Mouse (Mus musculus) fibroblast of lung, adult 2 months (primary cell): ENCODE data around the gene Ppp2r5d.

ENCODE experiments used
- DNase-seq: peaks from one replicate; pipeline ENCODE4 v3.0.0-alpha.2; 2011; ENCODE audit warnings: low read depth

Gene Ppp2r5d

GRCm38 (mm10) chr17:46704887-46705835 is at the start of gene Ppp2r5d:
Gene Ppp2r5d (minus strand): TSS chr17:46705111.
- DNase-seq: peak; percentile 97

DNA sequence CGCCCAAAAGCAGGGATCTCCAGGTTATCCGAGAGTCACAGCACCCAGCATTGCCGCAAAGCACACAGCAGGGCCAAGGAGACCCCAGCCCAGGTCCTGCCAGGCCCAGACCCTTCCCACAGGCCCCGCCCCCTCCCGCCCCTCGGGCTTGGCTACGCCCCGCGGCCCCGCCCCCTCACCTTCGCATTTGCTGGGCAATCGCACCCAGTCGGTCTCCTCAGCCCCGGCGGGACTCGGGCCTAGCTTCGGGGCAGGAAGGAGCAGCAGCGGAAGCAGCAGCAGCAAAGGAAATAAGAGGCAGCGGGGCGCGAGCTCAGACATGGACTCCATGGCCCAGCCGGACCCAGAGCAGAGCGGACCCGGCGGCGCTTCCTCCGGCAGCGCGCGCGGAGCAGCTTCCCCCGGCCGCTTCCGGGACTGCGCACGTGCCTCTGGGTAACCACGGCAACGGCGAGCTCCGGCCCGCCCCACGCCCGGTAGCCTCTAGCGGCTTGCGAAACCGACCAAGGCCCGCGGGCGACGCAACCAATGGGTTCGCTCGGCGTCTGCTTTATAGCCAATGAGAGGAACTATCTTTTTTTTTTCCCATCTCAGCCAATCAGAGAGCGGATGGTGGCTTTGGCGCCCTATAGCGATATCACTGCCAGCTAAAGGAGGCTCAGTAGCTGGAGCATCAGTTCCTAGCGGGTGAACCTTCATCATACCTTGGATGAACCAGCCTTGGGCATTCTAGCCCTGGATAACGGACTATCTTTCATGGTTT is 47.1 kb upstream of the Ppp2r5d start, which contains the start of gene Cnpy3:
Gene Cnpy3, minus strand, starts transcription at position 421 of the 763 bp plus-strand sequence.
- peak; percentile 95 for DNase-seq

GRCm38 (mm10) chr17:46751056-46751793 is 46.3 kb upstream of the Ppp2r5d start:
- peak; percentile 40 for DNase-seq

- no peak for DNase-seq
Observed at GRCm38 (mm10) chr17:46750580-46750979, 45.7 kb upstream of the Ppp2r5d start.

GRCm38 (mm10) chr17:46749282-46749681 is 44.4 kb upstream of the Ppp2r5d start:
- DNase-seq: no peak

DNA sequence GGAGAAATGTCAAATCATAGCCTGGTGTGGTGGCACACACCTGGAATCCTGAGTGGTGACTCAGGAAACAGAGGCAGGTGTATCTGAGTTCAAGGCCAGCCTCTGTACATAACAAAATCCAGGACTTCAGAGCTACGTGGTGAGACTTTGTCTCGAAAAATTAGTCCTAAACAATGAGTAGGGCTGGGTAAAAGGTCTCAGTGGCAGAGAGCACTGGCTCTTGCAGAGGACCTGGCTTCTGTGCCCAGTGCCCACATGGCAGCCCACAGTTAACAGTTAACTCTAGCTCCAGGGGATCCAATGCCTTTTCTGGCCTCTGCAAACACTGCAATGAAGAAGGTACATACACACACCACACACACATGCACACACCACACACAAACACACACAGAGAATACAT is 42.9 kb upstream of the Ppp2r5d start:
- no peak for DNase-seq

DNA sequence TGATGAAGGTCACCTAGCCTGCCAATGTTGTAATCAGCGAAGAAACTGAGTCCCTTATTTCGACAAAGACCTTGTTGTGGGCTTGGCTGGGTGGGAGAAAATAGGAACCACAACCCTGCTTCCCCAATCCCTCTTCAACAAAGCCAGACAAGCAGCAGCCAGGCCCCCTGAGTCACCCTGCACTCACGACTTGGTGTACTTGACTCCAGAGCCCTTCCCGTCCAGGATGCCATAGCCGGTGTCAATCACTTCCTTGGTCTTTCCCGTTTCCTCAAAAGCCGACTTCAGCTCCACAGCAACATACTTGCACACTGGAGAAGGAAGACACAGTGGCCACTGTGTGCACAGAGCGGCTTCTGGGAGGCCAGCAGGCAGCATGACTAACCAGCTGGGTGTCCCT is 42.3 kb upstream of the Ppp2r5d start:
- DNase-seq: no peak

DNA sequence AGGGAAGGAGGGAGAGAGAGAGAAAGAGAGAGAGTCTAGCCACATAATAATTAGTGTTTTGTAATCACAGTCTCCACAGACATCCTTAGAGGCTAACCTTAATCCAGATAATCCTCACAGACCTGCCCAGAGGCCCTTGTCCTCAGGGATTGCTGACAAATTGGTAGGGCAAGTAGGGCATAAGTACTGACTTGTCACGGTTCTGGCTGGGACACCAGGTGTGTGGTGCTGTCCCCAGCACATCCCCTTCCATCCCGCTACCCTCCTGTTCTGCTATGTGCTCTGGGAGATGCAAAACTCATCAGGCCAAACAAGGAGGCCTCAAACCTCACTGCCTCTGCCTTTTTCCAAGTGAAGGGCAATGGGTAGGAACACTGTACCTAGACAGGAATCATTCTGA is 40.6 kb upstream of the Ppp2r5d start:
- no peak for DNase-seq

DNA sequence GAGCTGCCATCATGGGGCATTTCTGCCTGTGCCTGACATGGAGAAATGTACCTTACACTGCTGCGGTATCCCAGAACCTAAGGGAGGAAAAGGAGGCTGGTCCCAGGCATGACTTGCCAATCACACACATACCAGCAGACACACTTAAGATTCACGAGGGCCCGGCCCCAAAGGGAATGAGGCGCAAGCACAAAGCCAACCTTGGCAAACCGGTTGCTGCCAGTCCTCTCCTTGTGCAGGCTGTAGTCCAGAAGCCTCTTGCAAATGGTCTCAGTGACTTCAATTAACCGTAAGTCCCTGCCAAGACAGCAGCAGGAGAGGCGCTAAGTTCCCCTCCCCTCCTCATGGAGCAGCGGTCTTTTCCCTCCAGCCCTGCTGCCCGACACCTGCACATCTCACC is 38.1 kb upstream of the Ppp2r5d start:
- no peak for DNase-seq

DNA sequence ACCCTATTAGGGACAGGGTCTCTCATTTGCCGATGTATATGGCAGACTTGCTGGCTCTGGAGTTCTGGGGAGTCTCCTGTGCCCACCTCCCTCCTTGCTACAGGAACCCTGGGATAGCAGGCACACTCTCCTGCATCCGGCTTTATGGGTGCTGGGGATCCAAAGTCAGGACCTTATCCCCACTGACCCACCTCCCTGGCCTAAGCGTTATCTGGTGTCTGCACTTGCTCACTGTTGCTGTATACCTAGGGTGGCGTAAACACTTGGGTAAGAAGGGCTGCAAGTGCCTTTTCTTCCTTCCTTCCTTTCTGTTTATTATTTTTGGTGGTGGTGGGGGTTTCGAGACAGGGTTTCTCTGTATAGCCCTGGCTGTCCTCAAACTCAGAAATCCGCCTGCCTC is 36.4 kb upstream of the Ppp2r5d start:
- no peak for DNase-seq

DNA sequence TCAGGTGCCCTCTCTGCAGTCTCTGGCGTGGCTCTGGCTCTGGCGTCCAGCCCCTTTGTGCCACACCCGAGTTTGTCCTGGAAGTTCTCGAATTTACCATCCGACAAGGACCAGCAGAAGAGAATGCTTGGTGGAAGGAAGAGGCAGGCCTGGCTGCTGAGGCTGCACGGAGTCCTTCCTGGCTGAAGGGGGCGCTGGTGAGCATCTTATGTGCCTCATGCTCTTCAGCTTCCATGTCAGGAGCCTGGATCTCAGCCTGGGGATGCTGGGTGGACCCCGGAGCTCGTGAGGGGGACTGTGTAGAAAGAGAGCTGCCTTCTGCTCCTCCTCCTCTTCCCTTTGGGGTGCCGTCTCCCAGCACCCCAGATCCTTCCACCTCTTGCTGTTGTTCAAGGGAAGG is 31.2 kb upstream of the Ppp2r5d start:
- no peak for DNase-seq

GRCm38 (mm10) chr17:46735287-46735686 is 30.4 kb upstream of the Ppp2r5d start:
- no peak for DNase-seq

DNA sequence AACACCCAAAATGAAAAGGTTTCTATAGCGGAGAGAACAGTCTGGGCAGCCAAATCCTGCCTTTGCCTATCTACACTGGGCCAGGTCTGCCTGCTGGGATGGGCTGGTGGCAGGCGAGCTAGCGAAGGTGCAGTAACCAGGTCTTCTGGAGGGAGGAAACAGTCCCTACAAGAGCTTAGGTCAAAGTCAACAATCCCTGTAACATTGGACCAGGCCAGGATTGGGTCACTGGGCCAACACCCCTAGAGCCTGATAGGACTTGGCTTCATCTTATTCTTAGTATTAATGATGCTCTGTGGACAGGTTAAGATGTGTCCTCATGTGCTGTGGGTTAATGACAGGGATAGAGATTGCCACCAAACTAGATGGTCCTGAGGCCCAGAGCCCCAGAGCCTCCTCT is 29.1 kb upstream of the Ppp2r5d start:
- DNase-seq: no peak

GRCm38 (mm10) chr17:46728904-46729318 is 24.0 kb upstream of the Ppp2r5d start, which contains the start of gene Gnmt:
Gene Gnmt (minus strand): TSS chr17:46729168.
- DNase-seq: no peak

- no peak for DNase-seq
Observed at GRCm38 (mm10) chr17:46728496-46728895, 23.6 kb upstream of the Ppp2r5d start.

GRCm38 (mm10) chr17:46728021-46728420 is 23.1 kb upstream of the Ppp2r5d start:
- DNase-seq: no peak

DNA sequence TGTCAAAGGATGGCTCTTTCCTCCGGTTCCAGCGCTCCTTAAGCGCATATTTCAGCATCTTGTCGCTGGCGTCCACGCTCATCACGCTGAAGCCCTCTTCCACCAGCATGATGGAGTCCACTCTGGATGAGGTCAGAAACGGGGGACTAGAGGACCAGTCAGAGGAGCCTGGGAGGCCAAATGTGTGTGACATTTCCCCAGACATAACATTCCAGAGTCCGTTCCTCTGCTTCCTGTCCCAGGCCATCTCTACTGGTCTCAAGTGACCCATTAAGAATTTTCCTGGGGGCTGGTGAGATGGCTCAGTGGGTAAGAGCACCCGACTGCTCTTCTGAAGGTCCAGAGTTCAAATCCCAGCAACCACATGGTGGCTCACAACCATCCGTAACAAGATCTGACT is 22.4 kb upstream of the Ppp2r5d start:
- DNase-seq: no peak

DNA sequence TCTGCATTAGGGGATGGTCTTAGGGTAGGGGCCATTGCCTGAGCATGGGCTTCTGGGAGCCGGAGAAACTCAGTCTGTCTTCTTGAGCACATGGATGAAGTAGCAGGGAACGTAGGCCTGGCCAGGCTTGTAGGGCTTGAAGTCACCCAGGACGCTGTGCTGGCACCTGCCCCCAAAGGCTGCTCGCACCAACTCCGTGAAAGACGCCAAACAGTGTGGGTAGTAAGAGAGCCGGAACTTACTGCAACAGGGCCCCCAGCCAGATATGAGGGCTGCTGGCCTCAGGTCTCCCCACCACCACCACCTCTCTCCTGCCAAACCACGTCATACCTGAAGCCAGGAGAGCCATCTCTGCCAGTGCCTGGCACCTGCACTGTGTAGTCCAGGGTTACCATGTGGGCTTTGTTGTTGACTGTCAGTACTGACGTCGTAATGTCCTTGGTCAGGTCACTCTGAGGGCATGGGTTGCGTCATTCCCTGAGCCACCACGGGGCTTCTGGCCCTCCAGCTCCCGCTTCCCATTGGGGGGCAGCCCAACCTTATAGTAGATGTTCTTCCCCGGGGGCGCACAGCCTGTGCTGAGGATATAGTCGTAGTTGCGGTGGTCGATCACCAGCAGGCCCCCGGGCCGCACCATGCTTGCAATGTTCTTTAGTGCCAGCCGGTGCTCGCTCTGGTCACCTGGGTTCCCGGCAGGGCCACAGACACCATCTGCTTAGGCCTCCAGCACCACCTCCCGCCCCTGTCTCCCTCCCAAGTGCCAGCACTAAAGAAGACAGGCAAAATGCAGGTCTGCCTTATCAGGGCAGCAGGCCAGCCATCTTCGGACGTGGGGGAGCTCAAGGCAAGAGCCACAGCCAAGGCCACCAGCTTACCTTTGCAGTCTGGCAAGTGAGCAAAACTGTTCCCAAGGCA is 21.1 kb upstream of the Ppp2r5d start:
- DNase-seq: no peak

DNA sequence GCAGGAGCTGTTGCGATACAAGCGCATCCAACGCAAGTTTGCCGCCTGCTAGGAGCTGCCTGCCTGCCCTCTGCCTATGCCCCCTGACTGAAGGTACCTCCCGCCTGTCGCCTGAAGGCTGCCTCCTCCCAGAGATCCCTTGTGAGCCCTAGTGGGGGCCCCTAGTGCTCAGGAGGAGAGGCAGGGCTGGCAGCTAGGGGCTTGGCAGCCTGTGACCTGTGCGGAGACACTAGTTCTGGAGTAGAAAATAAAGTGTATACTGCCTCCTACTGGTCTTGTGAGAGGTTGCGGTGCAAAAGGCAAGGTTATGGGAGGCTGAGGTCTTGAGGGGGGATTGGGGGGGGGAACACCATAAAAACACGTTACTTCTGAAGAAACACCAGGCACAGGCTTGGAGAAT is 20.4 kb upstream of the Ppp2r5d start:
- peak; percentile 10 for DNase-seq

GRCm38 (mm10) chr17:46724477-46725084 is 19.7 kb upstream of the Ppp2r5d start:
- DNase-seq: no peak

- DNase-seq: no peak
Observed at GRCm38 (mm10) chr17:46721077-46721476, 16.2 kb upstream of the Ppp2r5d start.
